Comparison of ENCODE assay signal across 21 mouse cellular contexts in the genomic region with DNA sequence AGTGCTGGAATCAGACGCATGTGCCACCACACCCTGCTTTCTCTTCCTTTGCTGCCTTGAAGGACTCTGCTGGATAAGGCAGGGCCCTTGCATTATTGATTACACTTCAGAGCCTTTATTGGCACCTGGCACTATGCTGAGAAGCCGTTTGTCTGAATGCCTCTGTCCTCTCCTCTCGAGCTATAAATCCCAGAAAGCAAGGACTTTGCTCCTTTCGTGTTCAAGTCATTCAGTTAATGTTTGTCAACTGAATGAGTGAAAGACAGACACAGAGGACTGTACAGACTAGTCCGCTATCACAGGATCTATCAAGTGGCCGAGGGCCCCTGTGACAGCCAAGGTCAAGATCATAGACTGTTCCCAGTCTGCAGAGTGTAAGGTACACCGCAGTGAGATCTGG.
DNase-seq lines count a peak whose midpoint lies in the region; ATAC-seq and TF ChIP-seq lines count a peak whose summit lies in the region.
"Had no signal": no experiment of that assay in that cellular context is flagged by ENCODE, and none has a peak within 500 bp of the region (broad histone marks: within the 10 kb centered on the region; RNA-seq: fewer than 3 reads in every experiment).

No protein-coding gene starts in this region.

- ATAC-seq in forebrain, embryonic 14.5 days = no peak
- no peak for ATAC-seq in forebrain, embryonic 13.5 days
- ATAC-seq in intestine, postnatal 0 days = peak; percentile 94
- peak; percentile 49; the same call in 1 of the 2 replicates for ATAC-seq in stomach, embryonic 16.5 days (ENCODE audit: insufficient read depth, low FRiP score)
- ATAC-seq: liver, embryonic 12.5 days had no signal

- TF ChIP-seq CTCF in intestine, postnatal 0 days (IDR thresholded peaks at IDR 0.05; ENCODE audit: low read depth) = no peak

- 0 out of 2 replicates have a peak overlapping the region, but pooled peaks have one; percentile 9 for H3K27ac ChIP-seq in forebrain, embryonic 14.5 days (ENCODE audit: low read depth, low read length)
- H3K27ac ChIP-seq in forebrain, embryonic 13.5 days = no peak overlapping the region
- peak overlapping the region; percentile 80 for H3K27ac ChIP-seq in intestine, postnatal 0 days (ENCODE audit: low read depth, low read length)
- H3K27ac ChIP-seq in stomach, embryonic 16.5 days (ENCODE audit: low read length) = no peak overlapping the region
- H3K27ac ChIP-seq: hindbrain, embryonic 15.5 days; liver, embryonic 12.5 days had no signal

- H3K4me2 ChIP-seq in forebrain, embryonic 14.5 days (ENCODE audit: low read length) = no peak overlapping the region
- H3K4me2 ChIP-seq in forebrain, embryonic 13.5 days = no peak overlapping the region
- peak overlapping the region; percentile 46; the same call in 1 of the 2 replicates for H3K4me2 ChIP-seq in intestine, postnatal 0 days (replicated peaks; ENCODE audit: low read depth)
- no peak overlapping the region for H3K4me2 ChIP-seq in stomach, embryonic 16.5 days (ENCODE audit: low read depth, low read length)
- H3K4me2 ChIP-seq: heart, embryonic 13.5 days; hindbrain, embryonic 15.5 days; liver, embryonic 12.5 days; lung, embryonic 14.5 days had no signal

- no peak overlapping the region for H3K4me3 ChIP-seq in forebrain, embryonic 14.5 days (ENCODE audit: low read depth, low read length)
- H3K4me3 ChIP-seq in forebrain, embryonic 13.5 days = no peak overlapping the region
- H3K4me3 ChIP-seq in intestine, postnatal 0 days (ENCODE audit: low read depth, low read length) = no peak overlapping the region
- no peak overlapping the region for H3K4me3 ChIP-seq in stomach, embryonic 16.5 days (replicated peaks; ENCODE audit: low read length)
- H3K4me3 ChIP-seq: erythroblast, embryonic 14.5 days; heart, embryonic 13.5 days; hindbrain, embryonic 15.5 days; liver, embryonic 12.5 days; midbrain, embryonic 10.5 days had no signal

- peaks cover 24% of the 10 kb centered on the region for H3K4me1 ChIP-seq in forebrain, embryonic 14.5 days (ENCODE audit: control insufficient read depth, insufficient read depth, low read length)
- H3K4me1 ChIP-seq in forebrain, embryonic 13.5 days = peaks cover 33% of the 10 kb centered on the region
- no peaks in the 10 kb centered on the region; the same call in none of the 2 replicates for H3K4me1 ChIP-seq in intestine, postnatal 0 days (replicated peaks; ENCODE audit: control insufficient read depth, insufficient read depth, low read length)
- peaks cover 27% of the 10 kb centered on the region for H3K4me1 ChIP-seq in stomach, embryonic 16.5 days (ENCODE audit: control insufficient read depth, insufficient read depth, low read length)

- DNase-seq in forebrain, embryonic 14.5 days (ENCODE audit: low spot score) = no peak
- peak; percentile 69 for DNase-seq in kidney, adult 9 months
- no peak for DNase-seq in kidney, adult 11 months
- no peak for DNase-seq in spleen, adult 12 weeks (ENCODE audit: low spot score)
- no peak for DNase-seq in yolk sac, embryonic 10.5 days (ENCODE audit: low spot score)
- DNase-seq: adrenal gland, postnatal 10 days; cerebellum, adult 11 months; cerebellum, postnatal 36 days; heart, postnatal 36 days; left cerebral cortex, postnatal 4 days; lung, embryonic 14.5 days; lung, postnatal 4 days; thymus, postnatal 14 days had no signal

- H3K36me3 ChIP-seq in forebrain, embryonic 14.5 days (ENCODE audit: control insufficient read depth, insufficient read depth, low read length) = no peaks in the 10 kb centered on the region
- no peaks in the 10 kb centered on the region for H3K36me3 ChIP-seq in forebrain, embryonic 13.5 days (ENCODE audit: poor library complexity, severe bottlenecking)
- no peaks in the 10 kb centered on the region for H3K36me3 ChIP-seq in intestine, postnatal 0 days (ENCODE audit: control insufficient read depth, insufficient read depth)
- H3K36me3 ChIP-seq in stomach, embryonic 16.5 days (ENCODE audit: control insufficient read depth, insufficient read depth, low read length) = no peaks in the 10 kb centered on the region
- H3K36me3 ChIP-seq: heart, embryonic 13.5 days; hindbrain, embryonic 15.5 days; liver, embryonic 12.5 days; midbrain, embryonic 10.5 days had no signal

- no peak overlapping the region for H3K9ac ChIP-seq in forebrain, embryonic 14.5 days (ENCODE audit: low read length)
- H3K9ac ChIP-seq in forebrain, embryonic 13.5 days = no peak overlapping the region
- H3K9ac ChIP-seq in intestine, postnatal 0 days (ENCODE audit: low read depth, low read length) = no peak overlapping the region
- no peak overlapping the region for H3K9ac ChIP-seq in stomach, embryonic 16.5 days (ENCODE audit: low read length)
- H3K9ac ChIP-seq: heart, embryonic 13.5 days; hindbrain, embryonic 15.5 days; liver, embryonic 12.5 days; lung, embryonic 14.5 days had no signal

- H3K9me3 ChIP-seq in forebrain, embryonic 14.5 days (replicated peaks; ENCODE audit: control insufficient read depth, low read length) = no peaks in the 10 kb centered on the region
- no peaks in the 10 kb centered on the region for H3K9me3 ChIP-seq in forebrain, embryonic 13.5 days (replicated peaks)
- H3K9me3 ChIP-seq in intestine, postnatal 0 days (ENCODE audit: control insufficient read depth) = no peaks in the 10 kb centered on the region
- H3K9me3 ChIP-seq in stomach, embryonic 16.5 days (replicated peaks; ENCODE audit: control insufficient read depth, low read length) = no peaks in the 10 kb centered on the region
- H3K9me3 ChIP-seq: heart, embryonic 13.5 days; hindbrain, embryonic 15.5 days; liver, embryonic 12.5 days; midbrain, embryonic 10.5 days had no signal

- no peaks in the 10 kb centered on the region for H3K27me3 ChIP-seq in forebrain, embryonic 14.5 days (replicated peaks; ENCODE audit: control insufficient read depth, insufficient read depth, low read length)
- H3K27me3 ChIP-seq in forebrain, embryonic 13.5 days = no peaks in the 10 kb centered on the region
- H3K27me3 ChIP-seq in intestine, postnatal 0 days (replicated peaks; ENCODE audit: control insufficient read depth, insufficient read depth, low read length) = no peaks in the 10 kb centered on the region
- H3K27me3 ChIP-seq in stomach, embryonic 16.5 days (ENCODE audit: control insufficient read depth, insufficient read depth, low read length) = no peaks in the 10 kb centered on the region
- H3K27me3 ChIP-seq: heart, embryonic 13.5 days; hindbrain, embryonic 15.5 days; liver, embryonic 12.5 days had no signal

- 83% methylated on average over 7 of the region's 7 CpGs for WGBS in forebrain, embryonic 14.5 days
- 81% methylated on average over 7 of the region's 7 CpGs for WGBS in forebrain, embryonic 13.5 days
- 37% methylated on average over 7 of the region's 7 CpGs for WGBS in intestine, postnatal 0 days
- 68% methylated on average over 7 of the region's 7 CpGs for WGBS in stomach, embryonic 16.5 days

Comparison
In these comparisons a context has a peak if more than half of its experiments do, and no peak if none do; other contexts are left out.
1. H3K27ac ChIP-seq: peak in forebrain, embryonic 14.5 days (single experiment) and intestine, postnatal 0 days (single experiment); none in forebrain, embryonic 13.5 days (single experiment) and stomach, embryonic 16.5 days (single experiment).
2. ATAC-seq: peak in intestine, postnatal 0 days (single experiment) and stomach, embryonic 16.5 days (single experiment); none in forebrain, embryonic 14.5 days (single experiment) and forebrain, embryonic 13.5 days (single experiment).